Mouse (Mus musculus): ENCODE results near the gene Bcl2l14.

DNA sequence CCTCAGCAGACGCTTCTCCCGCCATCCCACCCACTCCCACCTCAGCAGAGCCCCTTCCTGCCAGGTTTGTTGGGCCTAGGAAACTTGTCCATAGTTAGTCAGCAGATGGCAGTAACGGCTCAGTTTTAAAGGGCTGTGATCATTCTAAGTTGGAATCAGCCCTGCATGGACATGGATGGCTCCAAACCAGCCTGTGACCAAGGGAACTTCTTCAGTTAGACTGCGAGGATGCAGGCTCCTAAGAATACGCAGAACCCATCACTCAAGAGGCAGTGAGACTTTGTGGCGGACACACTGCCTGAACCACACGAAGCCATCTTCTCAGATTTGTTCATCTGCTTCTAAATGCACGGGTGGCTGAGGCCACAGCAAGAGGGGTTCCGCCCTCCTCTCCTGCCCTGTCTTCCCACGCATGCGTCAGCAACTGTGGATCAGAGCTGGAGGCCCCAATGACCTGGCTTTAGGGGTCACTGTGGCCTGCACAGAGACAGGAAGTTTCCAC, 29.1 kb downstream of the Bcl2l14 start:
- TF ChIP-seq POLR2A (IDR thresholded peaks at IDR 0.05; ENCODE audit: insufficient read depth, low read length) (no peak), CTCF (IDR thresholded peaks at IDR 0.05; ENCODE audit: low read depth, low read length) (peak; percentile 42)
